Mouse (Mus musculus) layer of hippocampus, postnatal 10 days (tissue): ENCODE data around the gene Fgf22. TPM values are rescaled to one million over a fixed set of nuclear protein-coding genes. Genes with fewer than 3 reads are reported as not detected.

Experiments
- DNase-seq, 2 experiments: peaks; one replicate each; pipeline ENCODE4 v3.0.0; 2021; ENCODE audit warnings: low spot score in 2 of 2
- long read RNA-seq: library from polyadenylated mRNA; stranded (forward); transcript quantifications from one replicate; pipeline ENCODE4 v2.0.0, GENCODE M21; 2023
- total RNA-seq, 2 experiments: library from RNA; stranded (reverse); gene quantifications; 2 replicates each; pipeline ENCODE4 v1.2.3; 2021

Gene Fgf22
- 1 to 10 TPM; 1.2 to 1.7 TPM for total RNA-seq
- long read RNA-seq, partial matches to known transcripts: 0 of 40 reads
- long read RNA-seq, other reads (novel, unspliced or antisense): 39 of 40 reads

DNA sequence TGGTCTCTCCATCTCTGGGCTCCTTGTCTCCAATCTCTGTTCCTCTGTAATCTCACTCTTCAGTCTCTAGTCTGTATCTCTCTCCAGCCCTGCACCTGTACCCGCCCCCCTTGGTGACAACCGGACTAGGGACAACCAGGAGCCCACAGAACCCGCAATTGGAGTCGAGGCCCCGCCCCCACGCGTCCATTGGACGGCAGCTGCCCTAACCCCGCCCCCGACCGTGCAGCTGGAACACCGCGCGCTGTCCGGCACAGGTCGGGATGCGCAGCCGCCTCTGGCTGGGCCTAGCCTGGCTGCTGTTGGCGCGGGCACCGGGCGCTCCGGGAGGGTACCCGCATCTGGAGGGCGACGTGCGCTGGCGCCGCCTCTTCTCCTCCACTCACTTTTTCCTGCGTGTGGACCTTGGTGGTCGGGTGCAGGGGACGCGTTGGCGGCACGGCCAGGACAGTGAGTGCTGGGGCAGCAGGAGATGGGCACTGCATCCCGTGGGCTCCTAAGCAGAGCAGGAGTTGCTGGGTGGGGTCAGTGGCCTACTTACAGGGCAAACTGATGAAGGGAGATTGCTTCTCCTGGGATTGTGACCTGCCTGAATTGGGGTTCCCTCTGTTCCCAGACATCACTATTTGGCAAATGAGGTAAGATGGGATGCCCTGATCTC, at the start of gene Fgf22:
TSS of gene Fgf22 (plus strand) at position 221 of the 661 bp plus-strand sequence.
- peak in 1 of 2 experiments; percentile 67 for DNase-seq

GRCm38 (mm10) chr10:79705951-79706350, 48.9 kb upstream of the Fgf22 start:
- DNase-seq: no peak

DNA sequence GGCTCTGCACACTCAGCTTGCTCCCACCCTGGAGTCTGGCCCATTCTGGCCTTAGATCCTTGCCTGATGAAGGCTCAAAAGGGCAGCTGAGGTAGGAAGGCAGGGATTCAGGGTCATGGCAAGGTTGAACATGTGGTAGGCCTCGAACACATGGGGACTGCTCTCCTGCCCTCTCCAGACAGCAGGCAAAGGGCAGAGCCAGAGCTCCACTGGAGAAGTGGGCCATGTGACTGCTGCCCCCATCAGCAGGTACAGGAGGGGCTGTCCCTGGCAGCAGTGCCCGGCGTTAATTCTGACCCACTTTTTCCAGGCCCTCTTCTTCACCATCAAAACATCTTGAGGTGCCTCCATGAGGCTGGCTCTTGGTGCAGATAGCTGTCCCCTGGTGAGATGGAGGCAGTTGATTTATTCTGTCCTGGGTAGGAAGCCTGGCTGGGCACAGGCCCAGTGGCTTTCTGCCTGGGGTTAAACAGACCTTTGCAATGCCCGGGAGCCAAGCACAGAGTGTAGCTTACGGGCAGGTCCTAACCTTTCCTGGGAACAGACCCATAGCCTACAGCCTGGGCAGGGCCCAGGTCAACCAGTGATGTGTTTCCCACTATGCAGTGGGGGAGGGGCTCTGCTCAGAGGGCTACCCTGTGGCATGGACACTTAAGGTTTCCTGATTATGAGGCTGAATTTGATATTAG, 48.3 kb upstream of the Fgf22 start:
- no peak for DNase-seq

GRCm38 (mm10) chr10:79707162-79707561, 47.7 kb upstream of the Fgf22 start:
- no peak for DNase-seq

DNA sequence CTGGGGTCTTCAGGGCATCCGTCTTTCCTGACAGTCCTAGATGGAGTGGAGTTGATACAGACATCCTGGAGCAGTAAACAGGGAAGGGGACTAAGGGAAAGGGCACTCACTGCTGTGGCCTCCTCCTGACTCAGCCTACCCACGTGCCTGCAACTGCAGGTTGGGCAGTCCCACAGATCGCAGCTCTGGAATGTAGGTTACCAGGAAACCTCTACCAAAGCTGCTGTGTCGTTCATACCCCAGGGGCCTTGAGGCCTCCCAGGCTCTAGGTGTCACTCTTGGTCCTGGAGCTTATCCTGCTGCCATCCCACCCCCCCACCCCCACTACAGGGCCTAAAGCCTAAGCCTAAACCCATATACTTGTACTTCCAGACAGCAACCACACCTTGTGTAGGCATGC, 47.1 kb upstream of the Fgf22 start:
- DNase-seq: no peak

GRCm38 (mm10) chr10:79708668-79709067, 46.2 kb upstream of the Fgf22 start:
- DNase-seq: no peak

DNA sequence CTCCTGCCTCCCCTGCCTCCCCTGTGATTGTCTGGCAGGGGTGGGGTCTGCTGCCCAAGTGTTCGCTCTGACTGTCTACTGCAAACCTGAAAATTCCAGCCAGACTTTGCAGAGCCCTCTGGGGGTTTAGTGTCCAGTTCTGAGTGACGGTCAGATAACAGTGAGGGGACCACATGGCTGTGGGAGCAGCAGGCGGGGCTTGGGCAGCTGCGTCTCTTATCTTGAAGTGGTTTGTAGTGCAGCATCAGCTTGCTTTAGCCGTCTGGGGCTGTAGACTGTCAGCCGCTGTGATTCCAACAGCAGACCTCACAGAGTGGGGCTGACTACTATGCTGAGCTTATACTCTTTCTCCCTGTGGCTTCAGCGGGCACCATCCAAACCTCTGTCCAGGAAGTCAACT, 45.6 kb upstream of the Fgf22 start:
- DNase-seq: no peak

- no peak for DNase-seq
These were observed 42.8 kb upstream of the Fgf22 start for GRCm38 (mm10) chr10:79712029-79712428.

DNA sequence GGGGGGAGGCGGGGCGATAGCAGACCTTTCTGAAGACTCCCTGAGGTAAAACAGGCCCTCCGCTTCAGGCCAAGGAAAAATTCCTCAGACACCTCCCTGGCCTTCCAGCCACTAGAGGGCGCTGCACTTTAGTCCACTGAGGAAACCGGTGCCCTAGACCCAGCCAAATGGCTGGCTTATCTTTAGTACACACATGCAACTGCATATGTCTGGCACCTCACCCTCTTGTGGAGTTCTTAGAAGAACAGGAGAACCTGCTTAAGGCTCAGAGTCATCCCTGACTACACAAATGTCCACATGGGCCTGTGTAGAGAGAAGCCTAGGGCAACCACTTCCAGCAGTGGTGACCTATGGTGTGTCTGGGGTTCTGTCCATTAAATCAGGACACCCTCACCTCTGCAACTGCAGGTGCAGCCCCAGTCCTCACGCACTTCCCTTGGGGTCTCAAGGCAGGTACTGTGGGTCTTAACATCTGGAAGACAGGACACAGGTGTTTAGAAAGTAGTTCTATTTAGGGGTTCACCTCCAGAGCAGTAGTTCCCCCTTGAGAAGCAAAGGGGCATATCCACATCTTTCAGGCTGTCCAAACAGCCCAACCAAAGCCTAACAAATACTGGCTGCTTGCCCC, 42.3 kb upstream of the Fgf22 start:
- peak; percentile 84 to 86 for DNase-seq

GRCm38 (mm10) chr10:79713163-79713562, 41.7 kb upstream of the Fgf22 start:
- DNase-seq: no peak

DNA sequence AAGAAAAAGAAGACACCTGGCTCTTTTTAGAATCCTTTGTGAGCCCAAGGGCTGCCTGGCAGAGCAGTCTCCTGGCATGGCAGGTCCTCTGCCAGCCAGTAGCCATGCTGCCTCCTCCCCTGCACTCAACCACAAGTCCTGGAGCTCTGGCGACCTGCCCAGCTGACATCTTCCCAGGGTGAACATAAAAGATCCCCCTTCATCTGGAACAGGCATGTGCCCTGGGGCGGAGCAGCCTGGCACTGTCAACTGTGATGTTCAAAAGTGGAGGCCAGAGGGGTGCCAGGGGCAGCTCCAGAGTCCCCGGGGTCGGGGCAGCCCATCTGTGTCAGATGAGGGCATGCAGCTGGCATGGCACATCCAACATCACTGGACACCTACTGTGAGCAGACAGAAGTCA, 39.9 kb upstream of the Fgf22 start:
- no peak for DNase-seq

DNA sequence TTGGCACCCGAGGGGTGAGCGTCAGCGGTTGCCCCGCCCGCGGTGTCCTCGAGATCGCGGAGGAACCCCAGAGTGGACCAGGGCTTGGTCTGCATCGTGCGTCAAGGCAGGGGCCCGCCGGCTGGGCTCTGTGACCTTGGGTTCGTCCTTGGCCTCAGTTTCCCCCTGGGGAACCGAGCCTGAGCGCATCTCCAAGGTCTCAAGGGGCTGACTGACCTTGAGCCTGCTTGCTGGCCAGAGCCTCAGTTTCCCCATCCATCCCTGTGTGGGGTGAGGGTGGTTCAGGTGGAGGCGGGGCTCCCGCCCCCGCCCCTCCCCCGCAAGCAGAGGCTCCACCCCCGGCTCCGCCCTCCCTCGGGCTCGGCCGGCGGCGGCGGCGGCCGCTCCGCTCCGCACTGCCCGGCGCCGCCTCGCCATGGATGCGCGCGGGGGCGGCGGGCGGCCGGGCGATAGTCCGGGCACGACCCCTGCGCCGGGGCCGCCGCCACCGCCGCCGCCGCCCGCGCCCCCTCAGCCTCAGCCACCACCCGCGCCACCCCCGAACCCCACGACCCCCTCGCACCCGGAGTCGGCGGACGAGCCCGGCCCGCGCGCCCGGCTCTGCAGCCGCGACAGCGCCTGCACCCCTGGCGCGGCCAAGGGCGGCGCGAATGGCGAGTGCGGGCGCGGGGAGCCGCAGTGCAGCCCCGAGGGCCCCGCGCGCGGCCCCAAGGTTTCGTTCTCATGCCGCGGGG, 38.5 kb upstream of the Fgf22 start, which contains the start of gene Hcn2:
TSS of gene Hcn2 (plus strand) at position 381 of the 734 bp plus-strand sequence.
- no peak for DNase-seq

GRCm38 (mm10) chr10:79716988-79717355, 37.9 kb upstream of the Fgf22 start:
- no peak for DNase-seq

DNA sequence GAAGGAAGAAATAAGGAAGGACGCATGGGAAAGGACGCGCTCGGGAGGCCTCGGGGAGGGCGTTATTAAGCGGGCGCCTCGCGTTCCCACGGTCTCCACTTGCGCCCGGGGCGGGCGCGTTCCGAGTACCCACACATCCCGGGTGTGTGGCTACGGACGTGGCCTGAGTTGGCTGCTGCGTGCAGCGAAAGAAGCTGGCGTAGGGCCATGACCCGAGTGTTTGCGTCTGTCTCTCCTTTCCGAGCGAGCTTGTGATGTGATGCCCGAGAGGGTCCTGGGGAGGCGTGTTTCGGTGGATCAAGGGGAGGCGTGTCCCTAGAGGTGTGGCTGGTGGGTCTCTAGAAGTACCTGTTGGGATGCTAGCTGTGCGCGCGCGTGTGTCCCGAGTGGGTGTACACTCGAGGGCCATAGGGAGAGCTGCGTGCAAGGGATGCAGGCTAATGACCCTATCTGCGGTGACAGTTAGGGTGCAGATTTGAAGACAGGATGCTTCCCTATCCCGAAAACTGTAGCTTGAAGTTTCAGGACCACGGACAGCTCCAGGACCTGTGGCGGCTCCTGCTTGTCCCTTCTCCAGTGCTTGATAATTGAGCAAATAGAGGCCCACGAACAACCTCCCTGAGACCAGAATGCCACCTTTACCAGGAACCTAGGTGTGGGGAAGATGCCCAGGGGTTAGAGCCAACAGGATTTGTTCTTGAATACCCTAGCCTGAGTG, 37.1 kb upstream of the Fgf22 start:
- peak in 1 of 2 experiments; percentile 58 for DNase-seq

GRCm38 (mm10) chr10:79721089-79721488, 33.8 kb upstream of the Fgf22 start:
- no peak for DNase-seq

DNA sequence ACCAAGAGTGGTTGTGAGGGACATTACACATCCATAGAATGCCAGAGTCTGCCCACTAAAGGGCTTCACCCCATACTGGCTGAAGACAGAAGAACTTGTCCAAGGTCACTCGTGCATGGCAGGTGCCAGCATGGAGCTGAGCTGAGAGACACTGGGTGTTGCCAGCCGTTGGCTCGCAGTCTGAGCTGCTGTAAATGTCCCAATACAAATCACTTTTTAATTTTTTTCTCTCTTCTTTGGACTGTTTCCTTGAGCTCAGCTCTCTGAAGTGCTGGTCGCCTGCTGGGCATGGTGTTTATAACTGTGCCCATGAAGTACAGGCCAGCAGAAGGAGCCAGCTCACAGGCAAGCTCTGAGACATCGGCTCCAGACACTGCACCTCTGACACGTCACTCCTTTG, 31.8 kb upstream of the Fgf22 start:
- no peak for DNase-seq

DNA sequence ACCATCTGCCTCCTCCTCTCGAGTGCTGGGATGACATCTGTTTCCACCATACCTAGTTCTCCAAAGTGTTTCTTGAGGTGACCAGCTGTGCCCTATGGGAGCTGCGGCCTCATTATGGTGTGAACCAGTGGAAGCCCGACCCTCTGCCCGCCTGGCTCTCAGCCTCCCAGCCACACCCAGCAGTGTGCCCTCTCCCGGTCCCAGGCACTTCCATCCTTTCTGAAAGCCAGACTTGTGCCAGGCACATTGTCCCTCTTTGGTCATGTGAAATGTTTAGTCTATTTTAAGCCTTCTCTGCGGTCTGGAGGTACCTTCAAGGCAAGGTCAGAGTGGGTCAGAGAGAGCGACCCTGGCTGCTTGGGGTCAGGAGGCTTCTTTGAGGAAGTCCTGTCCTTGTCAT, 31.2 kb upstream of the Fgf22 start:
- no peak for DNase-seq

DNA sequence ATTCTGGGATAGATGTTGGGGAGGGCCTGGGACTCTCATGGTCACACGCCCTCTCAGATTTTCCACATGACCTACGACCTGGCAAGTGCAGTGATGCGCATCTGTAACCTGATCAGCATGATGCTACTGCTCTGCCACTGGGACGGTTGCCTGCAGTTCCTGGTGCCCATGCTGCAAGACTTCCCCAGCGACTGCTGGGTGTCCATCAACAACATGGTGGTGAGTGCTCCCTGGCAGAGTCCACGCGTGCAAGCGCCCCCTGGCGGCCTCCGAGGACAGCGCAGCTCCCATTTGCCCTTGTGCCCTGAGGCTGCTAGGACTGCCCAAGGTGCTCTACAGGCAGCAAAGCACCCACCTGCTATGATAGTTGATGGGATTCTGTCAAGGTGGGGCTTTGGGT, 28.8 kb upstream of the Fgf22 start:
- DNase-seq: no peak

- DNase-seq: no peak
These were observed 26.3 kb upstream of the Fgf22 start for GRCm38 (mm10) chr10:79728323-79729249.
